Mouse (Mus musculus) cerebellum, adult (tissue): ENCODE results near the gene Ttll5.

ENCODE experiments used
- ATAC-seq: cut with Nextera tagmentation; 2 replicates; pipeline ENCODE4 v1.9.2; 2017; ENCODE audit warnings: mild to moderate bottlenecking, moderate library complexity, mixed read lengths; ENCODE audit not compliant: insufficient number of reproducible peaks, low FRiP score, low TSS enrichment

The Ttll5 gene

GRCm38 (mm10) chr12:85912712-85913504 is 88.4 kb downstream of the Ttll5 start:
- ATAC-seq: no peak

DNA sequence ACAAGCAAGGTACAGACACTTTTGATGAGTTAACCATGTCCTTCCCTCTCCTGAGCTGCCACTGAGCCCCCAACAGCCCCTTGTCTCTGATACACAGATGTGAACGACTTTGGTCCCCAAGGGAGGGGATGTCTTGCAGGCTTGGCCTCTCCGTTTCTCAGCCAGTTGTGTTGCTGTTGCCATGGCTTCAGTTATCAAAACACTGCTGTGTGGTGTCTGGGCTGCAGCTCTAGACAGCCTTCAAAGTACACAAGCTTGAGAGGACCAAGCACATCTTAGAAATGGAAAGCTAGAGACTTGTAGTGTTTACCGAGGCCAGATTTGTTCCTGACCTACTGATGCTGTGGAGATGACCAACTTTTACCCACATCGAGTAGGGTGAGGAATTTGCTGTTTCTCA is 102.4 kb downstream of the Ttll5 start:
- no peak for ATAC-seq

DNA sequence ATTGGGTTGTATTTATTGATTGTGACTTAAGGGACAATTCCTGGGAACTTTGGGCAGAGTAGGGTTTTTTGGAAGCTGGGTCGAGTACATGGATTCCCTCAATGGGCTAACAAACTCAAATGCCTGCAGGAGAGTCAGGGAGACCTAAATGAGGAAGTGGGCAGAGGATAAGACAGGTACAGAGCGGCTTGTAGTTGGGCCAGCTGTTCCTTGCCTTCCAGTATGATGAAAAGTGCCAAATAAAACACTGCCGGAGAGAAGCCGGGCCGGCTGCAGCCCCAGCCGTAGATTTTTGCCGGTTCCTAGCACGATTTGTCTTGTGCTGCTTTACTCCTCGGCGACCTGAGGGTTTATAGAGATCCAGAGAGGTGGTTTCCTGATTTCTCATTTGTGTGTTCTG is 104.1 kb downstream of the Ttll5 start:
- no peak for ATAC-seq

DNA sequence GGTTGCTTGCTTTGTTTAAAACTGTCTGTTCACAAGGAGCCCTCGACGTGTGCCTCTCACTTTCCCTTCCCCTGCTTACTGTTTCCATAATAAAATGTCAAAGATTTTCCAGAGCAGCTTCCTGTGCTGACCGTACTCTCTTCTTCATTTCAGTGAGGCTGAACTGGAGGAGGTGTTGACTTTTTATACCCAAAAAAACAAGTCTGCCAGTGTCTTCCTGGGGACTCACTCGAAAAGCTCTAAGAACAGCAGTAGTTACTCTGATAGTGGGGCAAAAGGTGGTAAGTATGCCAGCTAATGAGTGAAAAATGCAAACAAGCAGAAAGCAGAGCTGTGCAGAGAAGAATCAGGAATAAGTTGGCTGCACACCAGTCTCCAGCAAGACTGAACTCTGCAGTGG is 105.3 kb downstream of the Ttll5 start:
- ATAC-seq: no peak

- no peak for ATAC-seq
Measured at GRCm38 (mm10) chr12:85930713-85931112, 106.3 kb downstream of the Ttll5 start.

GRCm38 (mm10) chr12:85933241-85933640 is 108.8 kb downstream of the Ttll5 start:
- no peak for ATAC-seq

- ATAC-seq: no peak
Measured at GRCm38 (mm10) chr12:85937384-85937783, 112.9 kb downstream of the Ttll5 start.

DNA sequence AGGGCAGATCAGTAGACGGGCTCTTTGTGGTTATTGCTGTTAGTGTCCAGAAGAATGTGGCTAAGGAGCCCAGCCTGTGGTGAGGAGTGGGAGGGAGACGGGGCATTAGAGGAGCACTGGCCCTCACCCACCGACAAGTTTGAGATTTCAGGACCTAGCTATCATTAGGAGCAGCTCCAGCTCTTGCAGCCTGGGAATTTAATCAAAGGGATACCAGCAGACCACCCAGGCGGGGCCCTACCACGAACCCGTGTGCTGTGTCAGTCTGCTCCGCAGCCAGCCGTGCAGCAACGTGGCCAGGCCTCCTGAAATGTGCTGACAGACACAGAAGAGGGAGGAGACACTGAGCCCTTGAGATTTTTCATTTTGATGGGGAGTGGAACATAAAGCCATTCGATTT is 119.0 kb downstream of the Ttll5 start:
- no peak for ATAC-seq

DNA sequence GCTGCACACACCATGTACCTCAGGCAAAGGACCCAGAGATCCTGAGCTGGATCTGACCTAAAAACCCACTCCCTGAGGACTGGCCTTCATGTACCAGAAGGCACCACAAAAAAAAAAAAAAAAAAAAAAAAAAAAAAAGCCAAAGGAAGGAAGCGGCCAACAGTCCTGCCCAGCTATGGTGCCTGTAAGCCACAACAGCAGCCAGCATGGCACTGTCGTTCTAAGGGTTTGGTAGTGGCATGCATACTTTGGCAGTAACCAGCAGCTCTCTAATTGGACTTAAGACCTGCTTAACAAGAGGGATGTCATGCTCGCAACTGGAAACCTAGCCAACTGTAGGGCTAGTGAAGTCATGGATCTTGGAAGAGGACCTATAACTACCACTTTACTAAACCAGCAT is 120.0 kb downstream of the Ttll5 start:
- no peak for ATAC-seq

GRCm38 (mm10) chr12:85947161-85947560 is 122.7 kb downstream of the Ttll5 start:
- ATAC-seq: no peak

DNA sequence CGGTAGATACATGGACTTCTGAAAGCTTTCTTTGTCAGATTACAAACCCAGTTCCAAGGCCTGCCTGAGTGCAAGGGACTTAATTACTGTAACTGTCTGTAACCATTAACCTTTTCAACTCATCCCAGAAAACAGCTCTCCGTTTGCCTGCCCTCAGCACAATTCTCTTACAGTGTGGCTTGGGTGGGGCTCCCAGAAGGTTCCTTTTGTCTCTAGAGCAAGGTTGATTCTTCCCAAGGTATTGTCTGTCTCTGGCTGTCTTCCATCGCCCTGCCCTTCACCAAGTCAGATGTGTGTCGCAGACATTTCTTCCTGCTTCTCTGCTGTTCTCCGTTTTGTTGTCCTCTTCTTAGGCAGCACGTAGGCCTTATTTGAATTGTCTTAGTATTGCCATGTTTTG is 125.2 kb downstream of the Ttll5 start:
- no peak for ATAC-seq

DNA sequence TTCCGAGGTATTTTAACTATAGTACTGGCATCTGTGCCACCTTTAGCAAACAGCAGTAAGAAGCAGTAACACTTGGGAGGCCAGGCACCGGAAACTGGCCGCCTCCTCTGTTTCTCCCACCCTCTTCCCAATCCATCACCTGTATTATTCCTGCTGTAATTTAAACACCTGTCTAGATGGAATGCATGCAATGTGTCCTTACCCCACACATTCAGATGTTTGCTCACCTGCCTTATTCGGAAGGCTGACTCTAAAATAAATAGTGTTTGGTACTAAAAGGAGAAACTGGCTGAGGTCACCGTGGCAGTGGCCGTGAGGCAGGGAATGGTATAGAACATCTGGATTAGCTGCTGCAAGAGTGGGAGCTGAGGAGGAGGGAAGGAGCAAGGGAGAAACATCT is 125.9 kb downstream of the Ttll5 start:
- no peak for ATAC-seq

- no peak for ATAC-seq
Measured at GRCm38 (mm10) chr12:85951036-85951435, 126.6 kb downstream of the Ttll5 start.

GRCm38 (mm10) chr12:85951822-85952221 is 127.4 kb downstream of the Ttll5 start:
- ATAC-seq: no peak

GRCm38 (mm10) chr12:85952349-85952748 is 127.9 kb downstream of the Ttll5 start:
- ATAC-seq: no peak

DNA sequence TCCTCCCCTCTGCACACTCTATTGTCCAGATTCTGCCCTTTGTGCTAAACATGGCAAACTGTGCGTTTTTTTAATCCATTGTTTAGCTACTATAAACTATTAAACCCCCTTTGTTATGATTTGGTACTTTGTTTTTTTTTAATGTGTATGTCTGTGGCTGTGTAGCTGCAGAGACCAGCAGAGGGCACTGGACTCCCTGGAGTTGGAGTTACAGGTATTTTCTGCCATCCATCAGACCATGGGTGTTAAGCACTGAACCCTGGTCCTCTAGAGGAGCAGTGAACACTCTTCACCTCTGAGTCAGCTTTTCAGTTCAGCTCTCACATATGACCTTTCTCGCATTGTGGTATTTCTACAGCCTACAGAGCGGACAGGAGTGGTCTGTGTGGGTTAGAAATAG is 129.7 kb downstream of the Ttll5 start:
- no peak for ATAC-seq

DNA sequence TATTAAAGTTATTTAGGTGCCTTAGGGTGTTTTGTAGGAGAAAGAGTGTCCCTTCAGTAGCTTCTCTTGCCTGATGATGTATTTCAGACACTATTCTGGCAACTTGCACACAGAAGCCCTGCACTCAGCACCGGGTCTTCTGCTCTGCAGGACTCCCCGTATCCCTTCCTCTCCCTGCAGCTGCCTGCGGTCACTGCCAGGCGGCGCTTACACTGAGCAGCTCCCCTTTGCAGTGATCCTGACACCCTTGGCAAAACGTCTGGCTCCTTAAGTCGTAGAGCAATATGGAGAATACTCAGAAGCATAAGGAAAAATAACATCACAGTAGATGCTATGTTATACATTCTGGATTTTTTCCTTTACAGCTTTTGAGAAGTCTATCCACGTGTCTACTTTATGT is 130.6 kb downstream of the Ttll5 start:
- ATAC-seq: no peak

DNA sequence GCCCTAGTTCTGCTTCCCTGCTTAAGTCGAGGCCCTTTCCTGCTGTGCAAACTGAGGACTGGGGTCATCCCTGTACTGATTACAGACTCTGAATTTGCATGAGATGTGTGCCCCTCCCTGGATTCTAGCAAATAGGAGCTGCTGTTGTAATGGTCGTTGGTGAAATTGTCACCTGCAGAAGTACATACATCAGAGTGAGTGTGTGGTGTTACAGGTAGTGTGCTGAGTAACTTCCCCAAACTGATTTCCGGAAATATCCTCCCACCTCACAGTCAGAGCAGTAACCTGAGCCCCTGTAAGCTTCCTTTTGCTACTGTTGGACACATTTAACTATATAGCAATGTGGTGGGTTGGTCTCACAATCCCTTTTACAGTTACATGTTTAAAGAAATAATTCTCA is 131.2 kb downstream of the Ttll5 start:
- ATAC-seq: no peak

- ATAC-seq: no peak
Measured at GRCm38 (mm10) chr12:85956251-85956650, 131.8 kb downstream of the Ttll5 start.

GRCm38 (mm10) chr12:85958460-85958859 is 134.0 kb downstream of the Ttll5 start:
- ATAC-seq: no peak

DNA sequence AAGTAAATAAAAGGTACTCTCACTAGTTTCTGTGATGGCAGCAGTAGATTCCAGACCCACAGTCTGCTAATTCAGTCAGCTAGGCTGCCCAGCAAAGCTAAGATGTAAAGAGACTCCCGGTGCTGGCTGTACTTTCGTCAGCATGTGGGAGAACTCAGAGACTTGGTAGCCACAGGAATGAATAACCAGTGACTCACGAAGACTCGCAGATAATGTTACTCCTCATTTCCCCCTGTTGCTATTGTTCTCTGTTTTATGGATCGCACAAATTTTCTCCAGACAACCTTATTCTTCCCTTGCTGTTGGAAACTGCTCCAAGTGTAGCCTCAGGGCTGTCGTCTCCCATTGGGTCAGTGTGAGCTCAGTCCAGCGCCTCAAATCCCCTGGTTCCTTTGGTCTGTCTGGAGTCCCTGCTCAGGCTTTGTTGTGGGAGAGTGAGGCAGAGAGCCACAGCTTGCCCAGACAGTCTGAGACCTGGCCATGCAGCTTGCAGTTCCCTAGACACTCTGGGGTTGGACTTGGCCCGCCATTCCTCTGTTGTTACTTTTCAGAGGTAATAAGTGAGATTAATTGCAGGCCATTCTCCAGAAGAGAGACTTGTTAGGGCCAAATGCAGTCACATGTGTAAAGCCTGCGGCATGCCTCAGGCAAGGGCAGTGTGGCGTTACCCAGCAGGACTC is 135.5 kb downstream of the Ttll5 start:
- ATAC-seq: no peak

DNA sequence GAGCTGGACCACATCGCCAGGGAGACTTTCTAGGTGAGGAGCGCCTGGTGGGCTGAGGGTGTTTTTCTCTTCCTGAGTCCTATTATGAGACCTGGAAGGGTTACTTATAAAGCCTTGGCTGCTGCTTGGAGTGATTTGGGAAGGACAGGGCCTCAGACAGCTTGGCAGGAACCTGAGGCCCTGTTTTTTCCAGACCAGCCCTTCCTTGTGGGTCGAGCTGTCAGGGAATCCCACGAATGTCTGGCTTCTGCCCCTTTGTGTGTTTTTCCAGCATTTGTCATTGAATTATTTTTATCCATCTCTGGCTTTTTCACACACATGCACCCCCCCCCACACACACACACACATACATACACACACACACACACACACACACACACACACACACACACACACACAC is 136.2 kb downstream of the Ttll5 start:
- no peak for ATAC-seq
